Mouse (Mus musculus): ENCODE measurements around the gene Olfr58. TPM values are rescaled to one million over a fixed set of nuclear protein-coding genes. Genes with fewer than 3 reads are reported as not detected.
"Not testable (repeated sequence)": the region's sequence is repeated elsewhere in the genome, so short reads cannot be mapped to it uniquely, and the experiment has no call there.

The Olfr58 gene
- total RNA-seq (2022), result not detected

DNA sequence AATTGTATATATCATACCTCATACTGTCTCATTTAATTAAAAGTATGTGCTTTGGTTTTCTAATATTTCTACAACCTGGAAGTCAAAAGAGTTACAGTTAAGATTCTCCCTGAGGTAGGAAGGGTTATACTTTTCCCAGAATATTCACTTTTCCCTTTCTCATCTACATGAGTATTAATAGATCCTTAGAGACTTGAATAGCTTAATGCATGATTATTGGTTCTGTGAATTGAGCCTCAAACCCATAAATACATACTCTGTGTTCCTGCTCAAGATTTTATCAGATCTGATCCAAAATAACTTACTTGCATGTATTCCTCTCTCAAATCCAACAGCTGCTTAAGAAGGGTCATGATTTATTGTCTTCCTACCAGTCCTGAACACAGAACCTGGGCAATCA, at the start of gene Olfr58:
Gene Olfr58, plus strand, starts transcription at position 301 of the 400 bp plus-strand sequence.
- no peak for DNase-seq

DNA sequence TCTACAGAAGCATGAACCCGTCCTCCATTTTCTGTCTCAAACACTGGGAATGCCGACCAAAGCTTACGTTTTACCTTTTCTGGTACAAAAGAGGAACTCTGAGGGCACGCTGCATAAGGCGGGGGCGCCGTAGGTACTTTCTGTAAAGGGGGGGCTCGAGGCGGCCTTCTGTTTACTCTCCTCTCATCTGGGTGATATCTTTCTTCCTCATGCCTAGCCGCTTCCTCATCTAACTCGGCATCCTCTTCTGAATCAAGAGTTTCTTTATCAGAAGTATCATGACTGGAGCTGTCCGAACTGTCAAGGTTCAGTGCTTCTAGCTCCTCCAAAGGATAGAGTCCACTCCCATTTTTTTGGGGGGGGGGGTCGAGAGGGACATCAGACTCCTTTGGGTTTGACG, 10.9 kb upstream of the Olfr58 start:
- DNase-seq, result no peak

DNA sequence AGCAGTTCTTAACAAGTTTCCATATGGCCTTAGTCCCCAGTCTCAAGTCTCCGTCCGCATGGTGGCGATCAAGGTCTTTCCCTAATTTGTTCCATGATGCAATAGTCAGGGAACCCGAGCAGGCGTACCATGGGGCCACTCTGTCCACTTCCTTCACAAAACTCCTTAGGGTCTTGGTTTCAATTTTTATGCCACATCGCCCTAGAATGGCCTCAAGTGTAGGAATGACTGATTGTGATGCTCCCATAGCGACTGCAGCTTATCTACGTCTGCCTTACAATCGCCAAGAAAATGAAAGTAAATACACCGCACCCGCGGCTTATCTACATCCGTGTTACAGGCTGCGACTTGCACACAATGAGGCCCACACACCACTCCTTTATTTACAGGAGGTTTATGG, 10.4 kb upstream of the Olfr58 start:
- DNase-seq, result no peak

- DNase-seq, result no peak
Measured at GRCm38 (mm10) chr9:19803000-19803399, 22.9 kb downstream of the Olfr58 start.

- DNase-seq, result not testable (repeated sequence)
Measured at GRCm38 (mm10) chr9:19804606-19805005, 24.5 kb downstream of the Olfr58 start, which contains the start of gene Olfr859. TSS of gene Olfr859 (plus strand) at chr9:19804906.

Other genes with a start within 250 kb of the Olfr58 start
- gene Olfr853, start 239.2 kb upstream of the Olfr58 start, total RNA-seq (2022), result not detected
- gene Olfr854, start 212.9 kb upstream of the Olfr58 start, total RNA-seq (2022), result not detected
- not detected for gene Olfr855, start 197.7 kb upstream of the Olfr58 start, total RNA-seq (2022)
- 10 to 100 TPM; 23.0 to 33.8 (median 26.1) TPM for gene Zfp317, start 158.2 kb upstream of the Olfr58 start, total RNA-seq (2022)
- gene Olfr857, start 70.8 kb upstream of the Olfr58 start, total RNA-seq (2022), result under 1 TPM in 1 of 4 experiments, not detected in 3; 0.17 TPM
- gene Olfr859, start 24.6 kb downstream of the Olfr58 start, total RNA-seq (2022), result not detected
- gene Olfr860, start 69.5 kb downstream of the Olfr58 start, total RNA-seq (2022), result not detected
- gene Olfr862, start 107.7 kb downstream of the Olfr58 start, total RNA-seq (2022), result not detected
- gene Olfr77, start 136.6 kb downstream of the Olfr58 start, total RNA-seq (2022), result not detected
- gene Olfr866, start 247.8 kb downstream of the Olfr58 start, total RNA-seq (2022), result not detected

All from adrenal gland, adult 8-10 months (tissue).